Mouse (Mus musculus) urinary bladder, postnatal 36 days (tissue): ENCODE results near the gene Crtap.

Experiments used
- DNase-seq, 2 experiments: peaks; one replicate each; pipeline ENCODE4 v3.0.0; 2022; ENCODE audit warnings: low spot score in 2 of 2, mixed read lengths in 1 of 2

Crtap gene

GRCm38 (mm10) chr9:114326011-114326748 is 64.3 kb downstream of the Crtap start:
- DNase-seq: no peak
